Mouse (Mus musculus): ENCODE results near the gene Capzb. TPM values are rescaled to one million over a fixed set of nuclear protein-coding genes. Genes with fewer than 3 reads are reported as not detected.

The Capzb gene
- total and polyA plus RNA-seq, 2 experiments from 2014 or later, result 98.3 to 325 TPM

DNA sequence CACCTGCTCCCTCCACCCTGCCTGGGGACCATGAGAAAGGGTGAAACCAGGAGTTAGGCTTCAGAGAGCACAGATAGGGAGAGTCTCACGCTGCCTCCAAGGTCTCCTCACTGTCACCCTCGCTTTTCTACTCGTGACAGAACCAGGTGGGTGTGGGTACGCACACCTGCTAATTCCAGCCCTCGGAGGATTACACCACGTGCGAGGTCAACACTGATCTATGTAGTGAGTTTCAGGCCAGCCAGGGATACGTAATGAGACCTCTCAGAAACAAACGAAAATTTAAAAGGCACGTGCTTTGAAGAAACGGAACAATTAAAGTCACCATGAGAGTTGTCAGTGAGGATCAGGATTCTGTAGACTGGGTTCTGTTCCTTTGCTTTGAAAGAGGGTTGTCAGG lies 125.8 kb downstream of the Capzb start:
- ATAC-seq, result no peak
- TF ChIP-seq CTCF (IDR thresholded peaks at IDR 0.05; ENCODE audit: low read depth), result no peak
- peaks cover 18% of the 10 kb centered on the region for H3K36me3 ChIP-seq (ENCODE audit: insufficient read depth)

DNA sequence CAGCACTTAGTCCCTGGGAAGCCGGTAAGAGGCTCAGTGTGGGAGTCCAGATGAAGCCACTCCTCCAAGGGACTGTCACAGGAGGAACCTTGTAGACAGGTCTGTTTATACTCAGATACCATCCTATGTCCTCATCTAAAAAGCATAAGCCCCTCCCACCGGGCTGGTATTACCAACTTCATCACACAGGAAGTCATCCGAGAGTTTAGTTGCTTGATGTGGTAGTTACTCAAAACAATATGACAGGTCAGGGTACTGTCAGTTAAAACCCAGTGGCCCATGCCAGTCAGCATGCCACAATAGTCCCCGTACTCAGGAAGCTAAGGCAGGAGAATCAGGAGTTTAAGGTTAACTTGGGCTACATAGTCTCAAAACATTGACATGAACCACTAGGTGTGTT lies 127.0 kb downstream of the Capzb start:
- Histone ChIP-seq H3K27me3 (ENCODE audit: insufficient read depth, low read length) (no peaks in the 10 kb centered on the region), H3K4me3 (ENCODE audit: low read depth, low read length) (no peak overlapping the region), H3K9me3 (ENCODE audit: low read length) (no peaks in the 10 kb centered on the region), H3K27ac (ENCODE audit: low read depth, low read length) (no peak overlapping the region), H3K4me2 (ENCODE audit: low read depth) (no peak overlapping the region), H3K9ac (no peak overlapping the region), H3K4me1 (ENCODE audit: insufficient read depth) (no peaks in the 10 kb centered on the region), H3K36me3 (ENCODE audit: insufficient read depth) (peaks cover 10% of the 10 kb centered on the region; the same call in 1 of the 2 replicates)
- TF ChIP-seq CTCF (IDR thresholded peaks at IDR 0.05; ENCODE audit: low read depth), result no peak
- DNase-seq (no peak), ATAC-seq (no peak)
- 91% methylated on average over 4 of the region's 4 CpGs for WGBS

More for the DNA sequence above, 125.8 kb downstream of the Capzb start:
- no peak overlapping the region for H3K9ac ChIP-seq
- H3K4me1 ChIP-seq (ENCODE audit: insufficient read depth), result no peaks in the 10 kb centered on the region
- no peak overlapping the region for H3K4me3 ChIP-seq (ENCODE audit: low read depth, low read length)
- H3K4me2 ChIP-seq (ENCODE audit: low read depth), result no peak overlapping the region
- H3K27ac ChIP-seq (ENCODE audit: low read depth, low read length), result no peak overlapping the region
- no peaks in the 10 kb centered on the region for H3K27me3 ChIP-seq (ENCODE audit: insufficient read depth, low read length)
- WGBS, result 93% methylated on average over 11 of the region's 11 CpGs
- H3K9me3 ChIP-seq (ENCODE audit: low read length), result no peaks in the 10 kb centered on the region
- DNase-seq, result no peak

DNA sequence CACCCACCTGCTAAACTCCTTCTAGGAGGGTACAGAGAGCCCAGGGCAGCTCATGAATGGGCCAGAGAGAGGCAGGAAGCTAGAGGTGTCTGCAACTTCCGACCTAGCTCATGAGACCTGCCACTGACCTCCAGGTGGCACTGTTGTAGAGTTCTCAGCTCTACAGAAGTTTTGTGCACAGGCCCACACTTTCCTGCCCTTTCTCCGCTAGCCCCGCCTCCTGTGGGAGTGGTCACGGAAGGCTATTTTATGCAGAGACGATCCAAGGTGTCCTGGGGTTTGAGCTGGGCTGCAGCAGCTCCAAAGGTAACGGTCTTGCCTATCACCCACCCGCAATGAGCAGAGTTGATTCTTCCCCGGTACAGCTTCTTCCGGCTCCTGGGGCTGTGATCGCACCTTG lies 137.9 kb downstream of the Capzb start:
- Histone ChIP-seq H3K4me2 (ENCODE audit: low read depth) (no peak overlapping the region), H3K4me1 (ENCODE audit: insufficient read depth) (no peaks in the 10 kb centered on the region), H3K9ac (no peak overlapping the region), H3K27me3 (ENCODE audit: insufficient read depth, low read length) (no peaks in the 10 kb centered on the region), H3K4me3 (ENCODE audit: low read depth, low read length) (no peak overlapping the region), H3K9me3 (ENCODE audit: low read length) (no peaks in the 10 kb centered on the region), H3K36me3 (ENCODE audit: insufficient read depth) (no peaks in the 10 kb centered on the region), H3K27ac (ENCODE audit: low read depth, low read length) (no peak overlapping the region)
- ATAC-seq (no peak), DNase-seq (peak; percentile 42)
- WGBS, result 13% methylated on average over 10 of the region's 10 CpGs
- peak; percentile 52 for TF ChIP-seq CTCF (IDR thresholded peaks at IDR 0.05; ENCODE audit: low read depth)

DNA sequence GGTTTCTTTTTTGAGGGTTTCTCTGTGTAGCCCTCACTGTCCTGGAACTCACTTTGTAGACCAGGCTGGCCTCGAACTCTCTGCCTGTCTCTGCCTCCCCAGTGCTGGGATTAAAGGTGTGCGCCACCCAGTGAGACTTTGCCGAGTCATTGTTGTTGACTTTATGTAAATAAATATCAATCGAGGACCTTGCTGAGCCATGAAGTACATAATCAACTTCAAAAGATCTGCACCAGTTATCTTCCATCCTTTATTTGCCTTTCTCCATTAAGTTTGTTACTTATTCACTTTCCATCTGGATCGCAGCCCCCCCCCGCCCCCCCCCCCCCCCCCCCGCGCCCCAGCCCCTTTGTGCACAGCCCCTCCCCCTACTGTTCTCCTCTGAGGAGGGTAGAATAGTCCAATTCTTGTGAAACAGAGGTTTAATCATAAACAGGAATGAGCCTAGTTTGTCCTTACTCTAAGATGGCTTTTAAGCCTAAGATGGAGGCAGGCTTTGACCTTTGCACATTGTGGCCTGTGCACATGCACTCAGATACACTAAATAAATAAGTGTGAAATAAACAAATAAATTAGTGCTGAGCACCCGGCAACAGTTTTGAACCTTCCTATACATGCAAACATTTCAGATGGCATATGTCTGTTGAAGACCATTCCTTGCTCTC lies 142.1 kb downstream of the Capzb start:
- no peak for DNase-seq
- no peaks in the 10 kb centered on the region for H3K36me3 ChIP-seq (ENCODE audit: insufficient read depth)
- H3K4me3 ChIP-seq (ENCODE audit: low read depth, low read length), result no peak overlapping the region
- H3K4me2 ChIP-seq (ENCODE audit: low read depth), result no peak overlapping the region
- ATAC-seq, result no peak
- H3K9me3 ChIP-seq (ENCODE audit: low read length), result no peaks in the 10 kb centered on the region
- H3K9ac ChIP-seq, result no peak overlapping the region
- 76% methylated on average over 6 of the region's 9 CpGs for WGBS
- no peaks in the 10 kb centered on the region for H3K4me1 ChIP-seq (ENCODE audit: insufficient read depth)
- no peak overlapping the region for H3K27ac ChIP-seq (ENCODE audit: low read depth, low read length)
- H3K27me3 ChIP-seq (ENCODE audit: insufficient read depth, low read length), result no peaks in the 10 kb centered on the region
- TF ChIP-seq CTCF (IDR thresholded peaks at IDR 0.05; ENCODE audit: low read depth), result no peak

DNA sequence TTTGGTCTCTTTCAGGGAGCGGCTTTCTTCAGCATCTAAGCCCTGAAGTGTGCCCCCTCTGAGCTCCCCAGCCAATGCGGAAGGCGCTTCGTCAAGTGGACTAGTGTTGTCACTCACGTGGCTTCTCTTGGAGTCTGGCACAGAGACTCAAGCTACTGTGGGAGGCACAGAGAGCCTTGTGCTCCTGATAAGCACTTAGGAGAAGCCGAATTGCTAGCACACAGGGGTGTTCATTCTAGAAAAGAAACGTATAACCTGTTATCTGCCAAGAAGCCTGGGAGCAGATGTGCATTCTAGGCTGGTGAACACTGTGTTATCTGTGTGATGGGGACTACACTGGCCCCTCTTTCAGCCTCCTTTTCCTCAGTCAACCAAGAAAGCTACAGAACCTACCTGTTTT lies 142.8 kb downstream of the Capzb start:
- no peak overlapping the region for H3K4me3 ChIP-seq (ENCODE audit: low read depth, low read length)
- TF ChIP-seq CTCF (IDR thresholded peaks at IDR 0.05; ENCODE audit: low read depth), result no peak
- no peaks in the 10 kb centered on the region for H3K36me3 ChIP-seq (ENCODE audit: insufficient read depth)
- no peaks in the 10 kb centered on the region for H3K27me3 ChIP-seq (ENCODE audit: insufficient read depth, low read length)
- no peak for DNase-seq
- ATAC-seq, result no peak
- H3K27ac ChIP-seq (ENCODE audit: low read depth, low read length), result no peak overlapping the region
- no peaks in the 10 kb centered on the region for H3K4me1 ChIP-seq (ENCODE audit: insufficient read depth)
- no peak overlapping the region for H3K9ac ChIP-seq
- WGBS, result 61% methylated on average over 7 of the region's 7 CpGs
- no peak overlapping the region for H3K4me2 ChIP-seq (ENCODE audit: low read depth)
- H3K9me3 ChIP-seq (ENCODE audit: low read length), result no peaks in the 10 kb centered on the region

DNA sequence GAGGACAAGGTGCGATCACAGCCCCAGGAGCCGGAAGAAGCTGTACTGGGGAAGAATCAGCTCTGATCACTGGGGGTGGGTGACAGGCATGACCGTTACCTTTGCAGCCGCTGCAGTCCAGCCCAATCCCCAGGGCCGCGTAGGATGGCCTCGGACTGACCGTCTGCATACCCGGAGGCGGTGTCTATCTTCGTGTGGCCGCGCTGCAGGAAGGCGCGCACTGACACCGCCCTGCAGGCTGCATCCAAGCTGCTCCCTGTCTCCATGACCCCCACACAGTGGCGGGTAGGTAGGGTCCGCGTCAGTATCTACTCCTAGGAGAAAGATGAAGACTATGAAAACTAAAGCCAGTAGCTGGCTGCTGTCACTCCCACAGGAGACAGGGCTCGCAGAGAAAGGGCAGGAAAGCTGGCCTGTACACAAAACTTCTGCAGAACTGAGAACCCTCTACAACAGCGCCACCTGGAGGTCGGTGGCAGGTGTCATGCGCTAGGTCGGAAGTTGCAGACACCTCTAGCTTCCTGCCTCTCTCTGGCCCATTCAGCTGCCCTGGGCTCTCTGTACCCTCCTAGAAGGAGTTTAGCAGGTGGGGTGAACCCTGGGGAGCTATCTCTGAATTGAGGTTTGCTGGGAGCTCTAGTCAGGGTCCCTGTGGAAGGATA lies 144.3 kb downstream of the Capzb start:
- no peak for ATAC-seq
- H3K4me2 ChIP-seq (ENCODE audit: low read depth), result 0 out of 2 replicates have a peak overlapping the region, but pooled peaks have one; percentile 17
- WGBS, result 32% methylated on average over 24 of the region's 24 CpGs
- H3K27me3 ChIP-seq (ENCODE audit: insufficient read depth, low read length), result no peaks in the 10 kb centered on the region
- H3K4me3 ChIP-seq (ENCODE audit: low read depth, low read length), result no peak overlapping the region
- no peaks in the 10 kb centered on the region for H3K9me3 ChIP-seq (ENCODE audit: low read length)
- DNase-seq, result peak; percentile 75
- no peaks in the 10 kb centered on the region for H3K4me1 ChIP-seq (ENCODE audit: insufficient read depth)
- no peaks in the 10 kb centered on the region for H3K36me3 ChIP-seq (ENCODE audit: insufficient read depth)
- peak; percentile 77 for TF ChIP-seq CTCF (IDR thresholded peaks at IDR 0.05; ENCODE audit: low read depth)
- no peak overlapping the region for H3K27ac ChIP-seq (ENCODE audit: low read depth, low read length)
- no peak overlapping the region for H3K9ac ChIP-seq

DNA sequence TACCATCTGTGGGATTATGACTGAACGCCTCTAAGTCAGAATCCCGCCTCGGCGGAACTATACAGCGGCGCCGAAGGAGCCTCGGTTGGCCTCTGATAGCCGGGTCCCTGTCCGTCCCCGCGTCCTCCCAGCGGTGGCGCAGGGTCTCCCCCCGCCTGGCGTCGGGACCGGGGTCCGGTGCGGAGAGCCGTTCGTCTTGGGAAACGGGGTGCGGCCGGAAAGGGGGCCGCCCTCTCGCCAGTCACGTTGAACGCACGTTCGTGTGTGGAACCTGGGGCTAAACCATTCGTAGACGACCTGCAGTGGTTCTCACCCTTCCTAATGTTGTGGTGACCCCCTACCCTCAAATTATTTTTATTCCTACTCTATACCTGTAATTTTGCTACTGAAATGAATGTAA lies 145.4 kb downstream of the Capzb start:
- no peak overlapping the region for H3K9ac ChIP-seq
- TF ChIP-seq CTCF (IDR thresholded peaks at IDR 0.05; ENCODE audit: low read depth), result no peak
- H3K27ac ChIP-seq (ENCODE audit: low read depth, low read length), result no peak overlapping the region
- H3K4me1 ChIP-seq (ENCODE audit: insufficient read depth), result no peaks in the 10 kb centered on the region
- no peaks in the 10 kb centered on the region for H3K27me3 ChIP-seq (ENCODE audit: insufficient read depth, low read length)
- DNase-seq (no peak), ATAC-seq (no peak)
- H3K36me3 ChIP-seq (ENCODE audit: insufficient read depth), result no peaks in the 10 kb centered on the region
- H3K4me3 ChIP-seq (ENCODE audit: low read depth, low read length), result no peak overlapping the region
- 64% methylated on average over 33 of the region's 33 CpGs for WGBS
- H3K4me2 ChIP-seq (ENCODE audit: low read depth), result no peak overlapping the region
- H3K9me3 ChIP-seq (ENCODE audit: low read length), result no peaks in the 10 kb centered on the region
